Mouse (Mus musculus) thymus, adult 2 months (tissue): ENCODE measurements around the gene Smyd5.

Source experiments
- CTCF ChIP-seq: fragments of 200-500 bp; IDR thresholded peaks from 2 replicates; pipeline ENCODE4 v1.5.1; 2012; ENCODE audit warnings: mild to moderate bottlenecking, control low read depth, low read length, moderate library complexity, borderline replicate concordance; ENCODE audit not compliant: control insufficient read depth, poor library complexity, insufficient read depth; ENCODE audit errors: extremely low read depth
- POLR2A ChIP-seq: fragments of 200-500 bp; IDR thresholded peaks from 2 replicates; pipeline ENCODE4 v1.6.1; 2012; ENCODE audit warnings: mild to moderate bottlenecking, low read length, control low read depth, moderate library complexity; ENCODE audit not compliant: control insufficient read depth, poor library complexity, insufficient read depth; ENCODE audit errors: extremely low read depth

- TF ChIP-seq CTCF (no peak), POLR2A (no peak)
Measured at GRCm38 (mm10) chr6:85447351-85447750, 15.6 kb downstream of the Smyd5 start.
